Mouse (Mus musculus) gastrocnemius, adult 2 months (tissue): ENCODE data around the gene Rabggta. TPM values are rescaled to one million over a fixed set of nuclear protein-coding genes. Genes with fewer than 3 reads are reported as not detected.
A peak's percentile ranks its signal among the peaks of the same experiment; 100 is the strongest.

Experiments
- DNase-seq: peaks from one replicate; pipeline ENCODE4 v3.0.0; 2022
- H3K27ac ChIP-seq: fragments of 200-600 bp; 2 replicates; pipeline ENCODE4 v1.8.1; 2022; ENCODE audit warnings: mild to moderate bottlenecking
- H3K4me3 ChIP-seq: fragments of 200-600 bp; 2 replicates; pipeline ENCODE4 v1.8.1; 2022; ENCODE audit warnings: mild to moderate bottlenecking, moderate library complexity
- CTCF ChIP-seq: fragments of 200-600 bp; IDR thresholded peaks from 2 replicates; pipeline ENCODE4 v1.8.1; 2022; ENCODE audit warnings: antibody characterized with exemption, mild to moderate bottlenecking, moderate library complexity
- intact Hi-C: fragments of 180-260 bp; cut with DNase I; formaldehyde crosslinking; loops from one replicate; pipeline ENCODE4 v1.15.1; 2025
- total RNA-seq, 2 experiments: library from RNA; stranded (reverse); gene quantifications; 2 replicates each; pipeline ENCODE4 v1.2.3; 2021

Rabggta gene
- total RNA-seq, 2 experiments from 2014 or later = 9.8 to 10.6 TPM

DNA sequence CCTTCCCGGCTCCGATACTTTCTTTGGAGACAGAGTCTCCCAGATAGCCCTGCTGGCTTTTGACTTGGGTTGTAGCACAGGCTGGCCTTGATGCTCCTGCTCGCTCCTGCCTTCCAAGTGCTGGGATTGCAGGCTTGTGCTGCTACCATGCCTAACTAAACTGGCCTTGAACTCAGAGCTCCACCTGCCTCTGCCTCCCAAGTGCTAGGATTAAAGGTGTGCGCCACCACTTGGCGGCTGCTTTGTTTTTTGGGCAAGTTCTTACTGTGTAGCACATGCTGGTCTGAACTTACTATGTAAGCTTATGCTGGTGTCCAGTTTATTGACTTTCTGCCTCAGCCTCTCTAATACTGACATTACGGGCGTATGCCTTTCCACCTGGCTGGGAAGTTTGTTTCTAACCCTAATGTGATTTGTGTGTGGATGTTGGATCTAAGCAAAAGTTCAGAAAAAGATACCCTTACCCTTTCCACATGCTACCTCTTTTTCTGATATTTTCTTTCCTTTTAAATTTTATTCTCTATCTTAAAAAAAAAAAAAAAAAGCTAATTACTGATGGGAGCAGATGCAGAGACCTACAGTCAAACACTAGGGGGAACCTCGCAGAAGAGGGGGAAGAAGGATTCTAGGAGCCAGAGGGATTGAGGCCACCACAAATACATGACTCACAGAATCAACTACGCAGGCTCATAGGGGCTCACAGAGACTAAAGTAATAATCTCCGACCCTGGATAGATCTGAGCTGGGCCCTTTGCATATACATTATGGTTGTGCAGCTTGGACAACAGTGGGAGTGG lies 25.2 kb upstream of the Rabggta start:
- TF ChIP-seq CTCF = no peak
- Histone ChIP-seq H3K4me3 (peak overlapping the region; percentile 89; the same call in 1 of the 2 replicates), H3K27ac (no peak overlapping the region)
- intact Hi-C loops = loop anchor here (10.0 kb wide), 1 partner anchor 252 kb away; the partner anchor contains the start of gene Carmil3
- no peak for DNase-seq

DNA sequence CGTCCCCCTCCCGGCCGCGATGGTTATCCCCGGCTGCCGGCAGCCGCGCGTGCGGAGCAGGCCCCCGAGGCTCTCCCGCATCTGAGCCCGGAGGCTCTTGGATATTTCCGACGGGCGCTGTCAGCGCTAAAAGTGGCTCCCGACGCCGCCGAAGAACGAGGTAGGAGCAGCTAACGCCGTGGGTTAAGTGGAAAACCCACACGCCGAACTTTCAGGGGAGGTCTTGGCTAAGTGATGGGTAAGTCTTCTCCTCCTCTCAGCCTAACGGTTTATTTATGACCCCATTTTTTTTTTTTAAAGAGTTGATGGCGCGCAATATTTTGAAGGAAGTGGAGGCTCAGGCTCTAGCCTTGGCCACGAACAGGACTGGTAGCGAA lies 23.8 kb upstream of the Rabggta start:
- H3K27ac ChIP-seq = peak overlapping the region; percentile 89
- peak overlapping the region; percentile 89 for H3K4me3 ChIP-seq
- no peak for DNase-seq
- no peak for TF ChIP-seq CTCF
- intact Hi-C loops = loop anchor here (10.0 kb wide), 1 partner anchor 251 kb away; the partner anchor contains the start of gene Carmil3

DNA sequence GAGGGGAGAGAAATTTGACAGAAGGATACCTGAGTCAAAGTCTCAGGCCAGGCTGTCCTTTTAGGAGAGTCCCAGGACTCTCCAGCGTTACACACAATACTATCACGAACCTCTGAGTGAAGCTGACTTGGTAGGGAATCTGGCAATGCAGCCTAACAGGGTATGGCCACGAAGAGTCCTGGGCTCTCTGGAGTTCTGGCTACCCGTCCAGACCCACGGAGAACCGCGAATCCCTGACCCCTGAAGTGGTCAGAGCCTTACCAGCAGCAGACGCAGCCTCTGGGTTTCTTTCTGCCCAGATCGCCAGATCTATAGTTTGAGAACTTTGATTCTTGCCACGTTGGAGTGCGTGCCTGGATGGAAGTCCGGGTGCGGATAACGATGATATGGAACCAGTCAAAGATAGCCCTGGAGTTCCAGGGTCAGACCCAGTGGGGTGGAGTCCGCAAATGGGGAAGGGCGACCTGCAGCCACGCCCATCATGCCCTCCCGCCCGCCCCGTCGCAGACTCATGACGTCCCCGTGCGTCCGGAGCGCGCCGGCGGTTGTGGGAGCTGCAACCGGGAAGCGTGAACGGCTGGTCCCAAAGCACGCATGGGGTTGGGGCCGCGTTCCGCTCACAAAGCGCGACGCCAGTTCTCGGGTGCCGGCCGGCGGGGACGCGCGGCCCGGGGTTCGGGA lies 23.3 kb upstream of the Rabggta start, which contains the start of the genes Dhrs1 and Nop9:
Dhrs1 (minus strand) TSS at position 511 of the 681 bp plus-strand sequence.
Nop9 (plus strand) TSS at position 514 of the 681 bp plus-strand sequence.
- TF ChIP-seq CTCF = no peak
- H3K4me3 ChIP-seq = peak within 1 kb of the TSS; percentile 89
- peak; percentile 93 for DNase-seq
- intact Hi-C loops = loop anchor here (10.0 kb wide), 1 partner anchor 251 kb away; the partner anchor contains the start of gene Carmil3
- peak within 1 kb of the TSS; percentile 89 for H3K27ac ChIP-seq

DNA sequence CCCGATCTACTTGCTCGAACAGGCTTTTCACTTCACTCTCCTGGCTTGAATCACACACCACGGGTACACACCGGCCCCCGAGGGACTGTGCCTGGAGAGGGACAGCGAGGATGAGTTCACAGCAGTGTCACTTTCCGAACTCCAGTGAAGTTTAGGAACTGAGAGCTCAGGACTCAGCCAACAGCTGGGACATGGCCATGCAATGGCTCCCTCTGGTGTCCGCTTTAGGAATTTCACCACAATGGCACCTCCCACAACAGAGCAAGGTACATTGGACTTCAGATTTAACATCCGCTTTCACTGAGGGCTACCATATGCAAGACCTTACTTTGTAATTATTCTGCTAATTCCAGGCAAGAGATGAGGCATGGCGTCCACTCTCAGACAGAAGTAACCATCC lies 21.6 kb upstream of the Rabggta start:
- Histone ChIP-seq H3K27ac (peak overlapping the region; percentile 62), H3K4me3 (peak overlapping the region; percentile 51)
- DNase-seq = peak; percentile 88
- TF ChIP-seq CTCF = peak; percentile 98
- intact Hi-C loops = loop anchor here (1.0 to 10.0 kb wide), 3 partner anchors 61 to 249 kb away; partner anchors contain the start of gene Carmil3

DNA sequence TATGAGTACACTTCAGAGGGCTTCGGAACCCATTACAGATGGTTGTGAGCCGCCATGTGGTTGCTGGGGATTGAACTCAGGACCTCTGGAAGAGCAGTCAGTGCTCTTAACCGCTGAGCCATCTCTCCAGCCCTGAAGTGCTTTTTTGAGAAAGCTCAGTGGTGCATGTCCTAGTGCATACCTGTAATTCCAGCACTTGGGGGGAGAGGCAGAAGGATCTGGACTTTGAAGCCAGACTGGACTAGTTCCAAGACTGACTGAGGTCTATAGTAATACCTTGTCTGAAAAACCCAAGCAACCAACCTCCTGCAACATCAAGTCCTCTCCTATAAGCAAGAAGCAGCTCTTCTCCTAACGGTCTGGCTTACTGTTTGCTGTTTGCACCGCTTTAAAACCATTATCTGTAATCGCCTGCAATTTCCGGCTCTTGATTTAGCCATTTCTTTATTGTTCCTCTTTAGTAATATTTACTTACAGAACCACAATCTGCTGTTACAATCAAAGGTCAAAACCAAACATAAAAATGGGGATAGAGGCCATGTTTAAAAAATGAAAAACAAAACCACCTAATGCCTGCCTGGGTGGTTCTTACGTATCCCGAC lies 15.1 kb upstream of the Rabggta start:
- Histone ChIP-seq H3K4me3 (no peak overlapping the region), H3K27ac (no peak overlapping the region)
- no peak for TF ChIP-seq CTCF
- no peak for DNase-seq
- intact Hi-C loops = no loop called here

DNA sequence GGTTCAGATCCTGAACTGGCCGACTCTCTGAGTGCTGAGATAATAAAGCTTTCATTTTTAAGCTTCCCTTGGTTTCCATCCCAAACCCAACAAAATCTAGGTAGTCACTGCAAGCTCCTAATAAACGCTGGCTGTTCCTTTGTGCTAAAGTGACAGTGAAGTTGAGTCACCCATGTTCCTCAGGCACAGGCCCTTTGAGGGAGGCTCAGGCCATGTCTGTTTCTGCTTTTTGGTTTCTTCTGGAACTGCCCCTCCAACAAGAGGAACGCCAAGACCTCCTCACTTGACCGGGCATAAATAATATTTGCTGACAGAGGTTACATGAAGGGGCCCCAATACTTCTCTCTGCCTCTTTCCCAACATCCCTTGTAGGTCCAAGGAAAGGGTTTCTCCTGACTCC lies 13.7 kb upstream of the Rabggta start:
- TF ChIP-seq CTCF = no peak
- DNase-seq = no peak
- no peak overlapping the region for H3K4me3 ChIP-seq
- no peak overlapping the region for H3K27ac ChIP-seq
- intact Hi-C loops = no loop called here

DNA sequence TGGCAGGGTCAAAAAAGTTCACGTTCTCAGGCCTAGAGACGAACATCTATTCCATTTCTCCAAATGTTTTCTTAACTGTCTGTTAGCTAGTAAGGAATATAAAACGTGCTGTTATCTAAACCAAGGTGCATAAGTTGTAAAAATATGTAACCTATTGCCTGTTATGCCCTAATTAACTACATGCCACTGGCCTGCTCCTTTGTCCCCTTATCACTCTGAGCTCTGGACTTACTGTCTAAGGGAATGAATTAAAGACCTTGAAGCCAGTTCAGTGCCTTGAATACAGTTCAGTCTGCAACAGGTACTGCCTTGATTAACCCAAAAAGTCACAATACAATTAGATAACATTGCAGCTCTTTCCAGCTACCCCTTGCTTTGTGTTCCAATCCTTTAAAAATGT lies 13.3 kb upstream of the Rabggta start:
- Histone ChIP-seq H3K4me3 (no peak overlapping the region), H3K27ac (no peak overlapping the region)
- intact Hi-C loops = no loop called here
- DNase-seq = no peak
- TF ChIP-seq CTCF = no peak

DNA sequence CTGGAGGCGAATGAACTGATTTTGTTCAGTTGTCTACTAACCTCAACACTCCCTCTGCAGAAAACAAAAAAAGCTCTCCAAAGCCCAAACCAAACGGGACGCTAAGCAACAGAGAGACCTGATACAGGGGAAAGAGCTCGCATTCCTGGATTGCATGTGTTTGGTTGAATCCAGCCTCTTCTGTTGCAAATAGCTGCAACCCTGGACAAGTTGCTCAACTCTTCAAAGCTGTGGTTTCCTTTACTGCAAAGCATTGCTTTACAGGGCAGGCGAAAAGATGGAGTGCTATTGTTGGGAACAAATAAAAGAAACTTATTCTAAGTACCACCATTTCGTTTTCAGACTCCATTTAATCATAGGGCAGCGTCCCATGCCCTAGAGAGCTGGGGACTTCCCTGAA lies 12.8 kb upstream of the Rabggta start:
- TF ChIP-seq CTCF = no peak
- intact Hi-C loops = no loop called here

DNA sequence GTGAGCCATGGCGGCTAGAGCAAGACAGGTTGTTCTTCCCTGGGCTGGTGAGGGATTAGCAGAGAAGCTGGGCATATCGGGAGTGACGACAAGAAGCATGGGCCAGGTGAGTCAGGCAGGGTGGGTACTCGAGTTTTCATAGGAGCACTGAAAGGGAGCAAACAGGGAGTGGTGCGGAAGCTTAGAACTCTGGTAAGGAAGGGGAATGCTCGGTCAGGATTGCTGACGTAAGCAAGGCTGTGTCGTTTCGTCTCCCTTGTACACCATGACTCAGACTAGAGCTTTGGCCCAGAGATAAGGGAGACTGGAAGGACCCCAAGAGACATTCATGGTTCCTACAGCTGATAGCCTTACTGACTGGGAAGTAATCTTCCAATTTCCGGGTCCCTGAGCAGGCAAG lies 11.8 kb upstream of the Rabggta start:
- DNase-seq = no peak
- Histone ChIP-seq H3K27ac (no peak overlapping the region), H3K4me3 (no peak overlapping the region)
- no peak for TF ChIP-seq CTCF
- intact Hi-C loops = no loop called here

More for the DNA sequence above, 12.8 kb upstream of the Rabggta start:
- no peak overlapping the region for H3K27ac ChIP-seq
- no peak overlapping the region for H3K4me3 ChIP-seq
- DNase-seq = no peak

DNA sequence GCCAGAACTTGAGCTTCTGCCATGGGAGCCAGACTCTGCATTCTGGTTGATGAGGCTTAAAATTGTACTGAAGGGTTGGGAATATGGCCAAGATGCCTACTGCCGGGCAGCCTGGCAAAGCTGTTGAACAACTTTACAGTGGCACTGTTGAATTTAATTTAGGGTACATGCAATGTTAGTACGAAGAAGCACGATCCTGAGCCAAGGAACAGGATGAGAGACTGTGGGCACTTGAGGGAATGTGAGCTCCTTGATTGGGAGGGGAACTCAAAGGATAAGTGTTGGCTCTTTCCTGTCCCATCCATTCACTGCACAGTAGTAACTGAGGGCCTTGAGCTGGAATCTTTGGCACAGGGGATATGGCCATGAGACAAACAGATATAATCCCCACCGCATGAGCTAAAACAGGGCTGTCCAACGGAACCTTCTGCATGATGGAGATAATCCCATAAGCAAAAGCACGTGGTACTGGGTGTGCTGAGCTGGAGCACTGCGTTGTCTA lies 8.5 kb upstream of the Rabggta start:
- no peak for DNase-seq
- intact Hi-C loops = no loop called here

DNA sequence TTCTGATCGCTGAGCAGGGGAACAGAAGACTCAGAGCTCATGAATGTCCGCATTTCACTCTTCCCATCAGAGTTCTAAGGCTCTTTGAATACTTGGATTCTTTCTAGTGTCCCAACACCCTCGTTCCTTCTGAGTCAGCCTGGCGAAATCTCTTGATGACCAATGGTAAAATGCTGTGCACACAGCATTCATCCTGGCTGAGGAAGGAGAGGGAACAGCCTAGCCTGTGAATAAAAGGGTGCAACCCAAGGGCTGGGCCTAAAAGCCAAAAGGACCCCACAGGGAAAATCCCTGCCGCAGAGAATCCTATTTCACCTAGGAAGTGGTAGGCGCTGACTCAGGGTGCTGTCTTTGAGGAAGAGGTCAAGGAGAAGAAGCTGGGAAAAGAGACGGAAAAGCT lies 8.1 kb upstream of the Rabggta start:
- Histone ChIP-seq H3K4me3 (no peak overlapping the region), H3K27ac (no peak overlapping the region)
- intact Hi-C loops = no loop called here
- DNase-seq = no peak
- no peak for TF ChIP-seq CTCF

More for the DNA sequence above, 8.5 kb upstream of the Rabggta start:
- no peak for TF ChIP-seq CTCF
- Histone ChIP-seq H3K4me3 (no peak overlapping the region), H3K27ac (no peak overlapping the region)

DNA sequence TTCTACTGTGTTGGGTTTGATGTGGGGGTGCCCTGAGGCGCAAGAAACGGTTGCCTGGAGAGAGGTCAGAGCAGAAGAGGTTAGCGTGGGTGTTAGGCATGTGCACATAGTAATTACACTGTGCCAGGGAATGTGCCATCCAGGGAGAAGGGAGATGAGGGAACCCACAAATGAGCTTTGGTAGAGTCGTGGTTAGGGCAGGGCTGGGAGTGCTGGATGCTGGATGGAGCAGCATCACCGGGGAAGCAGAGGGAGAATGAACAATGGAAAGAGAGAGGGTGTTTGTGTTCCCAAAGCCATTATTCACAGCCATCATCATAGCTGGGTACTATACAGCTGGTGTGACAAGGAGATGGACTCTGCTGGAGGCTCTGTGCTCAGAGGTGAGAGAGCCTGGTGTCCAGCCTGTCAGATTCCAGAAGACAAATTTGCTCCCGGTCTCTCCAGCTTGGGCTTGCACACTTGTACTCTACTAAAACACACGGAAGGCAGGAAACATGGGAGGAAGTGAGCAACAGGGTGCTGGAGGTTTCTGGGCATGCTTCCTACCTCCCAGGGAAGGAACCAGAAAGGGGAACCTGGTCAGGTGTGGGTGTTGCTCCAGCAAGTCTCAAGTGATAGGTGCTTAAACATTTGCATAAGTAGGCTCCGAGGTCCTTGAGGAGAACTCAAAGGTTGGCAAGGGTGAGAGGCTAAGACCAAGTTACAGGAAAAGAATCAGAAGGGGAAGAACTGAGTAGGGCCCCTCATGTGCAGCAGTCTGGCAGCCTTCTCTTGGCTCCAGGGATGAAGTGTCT lies 6.0 kb upstream of the Rabggta start:
- no peak overlapping the region for H3K27ac ChIP-seq
- intact Hi-C loops = no loop called here
- TF ChIP-seq CTCF = no peak

More for the DNA sequence above, 6.0 kb upstream of the Rabggta start:
- H3K4me3 ChIP-seq = no peak overlapping the region
- no peak for DNase-seq
